In the genomic region with DNA sequence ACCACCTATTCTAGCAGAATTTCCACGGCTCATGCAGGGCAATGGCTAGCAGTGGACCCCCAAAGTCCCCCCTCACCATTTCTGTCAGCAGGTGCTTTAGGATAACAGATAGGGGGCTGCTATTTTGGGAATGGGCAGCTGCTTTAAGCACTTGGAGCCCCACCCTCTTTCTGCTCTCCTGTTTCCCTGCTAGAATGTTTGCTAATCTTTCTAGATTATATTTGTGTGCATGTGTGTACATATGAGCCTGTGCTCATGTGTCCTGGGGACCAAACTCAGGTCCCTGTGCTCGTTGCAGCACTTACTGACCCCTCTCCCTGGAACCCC, we compare ENCODE assay signal across 21 mouse cellular contexts.
"Had no signal": no experiment of that assay in that cellular context is flagged by ENCODE, and none has a peak within 500 bp of the region (broad histone marks: within the 10 kb centered on the region; RNA-seq: fewer than 3 reads in every experiment).

No protein-coding gene starts in this region.

- H3K4me2 ChIP-seq: limb, embryonic 12.5 days; limb, embryonic 15.5 days; liver, embryonic 11.5 days; lung, embryonic 14.5 days; midbrain, embryonic 13.5 days; neural tube, embryonic 12.5 days; neural tube, embryonic 15.5 days had no signal

- H3K27me3 ChIP-seq: limb, embryonic 12.5 days; limb, embryonic 15.5 days; midbrain, embryonic 13.5 days; neural tube, embryonic 12.5 days; neural tube, embryonic 15.5 days had no signal

- H3K4me3 ChIP-seq: limb, embryonic 12.5 days; limb, embryonic 15.5 days; midbrain, embryonic 13.5 days; neural tube, embryonic 12.5 days; neural tube, embryonic 15.5 days had no signal

- ATAC-seq: lung, postnatal 0 days; midbrain, embryonic 13.5 days had no signal

- H3K27ac ChIP-seq: limb, embryonic 12.5 days; limb, embryonic 15.5 days; liver, embryonic 14.5 days; macrophage; midbrain, embryonic 13.5 days; neural tube, embryonic 12.5 days; neural tube, embryonic 15.5 days; stomach, postnatal 0 days had no signal

- H3K4me1 ChIP-seq: limb, embryonic 15.5 days; neural tube, embryonic 15.5 days had no signal

- DNase-seq: kidney, postnatal 10 days; kidney, postnatal 36 days; left cerebral cortex, postnatal 4 days; liver, postnatal 0 days; lung, embryonic 14.5 days; right cerebral cortex, adult 18-20 months; right cerebral cortex, postnatal 14 days; right cerebral cortex, postnatal 4 days; thymus, adult 2 months; thymus, postnatal 14 days; thymus, postnatal 4 days had no signal

- H3K36me3 ChIP-seq: limb, embryonic 12.5 days; limb, embryonic 15.5 days; midbrain, embryonic 13.5 days; neural tube, embryonic 12.5 days; neural tube, embryonic 15.5 days had no signal

- H3K9ac ChIP-seq: limb, embryonic 12.5 days; limb, embryonic 15.5 days; liver, embryonic 14.5 days; liver, postnatal 0 days; lung, embryonic 14.5 days; midbrain, embryonic 13.5 days; neural tube, embryonic 12.5 days; neural tube, embryonic 15.5 days had no signal

- H3K9me3 ChIP-seq: limb, embryonic 12.5 days; limb, embryonic 15.5 days; midbrain, embryonic 13.5 days; neural tube, embryonic 12.5 days; neural tube, embryonic 15.5 days had no signal
